Mouse (Mus musculus) megakaryocyte progenitor cell, adult 5-6 weeks (primary cell): Measurements from ENCODE around the gene 1110008P14Rik. TPM values are rescaled to one million over a fixed set of nuclear protein-coding genes. Genes with fewer than 3 reads are reported as not detected.

Experiments used
- ATAC-seq: replicated peaks from 2 replicates; pipeline ENCODE4 v1.8.0; 2016; ENCODE audit warnings: mild to moderate bottlenecking, moderate TSS enrichment, inconsistent platforms; ENCODE audit not compliant: poor library complexity
- total RNA-seq, 2 experiments: library from RNA; stranded (forward) in 1 of 2; stranded (reverse) in 1 of 2; fragments of 157-497, 149-512 nt in 1 of 2; fragments of 200-1000 nt in 1 of 2; gene quantifications; 2 replicates each; pipeline versions ENCODE4 v1.2.3 to v1.2.4; 2015 to 2017

Gene 1110008P14Rik
- total RNA-seq, 2 experiments from 2014 or later, result 15.4 to 18.1 TPM

- no peak for ATAC-seq
Observed at GRCm38 (mm10) chr2:32344056-32344455, 37.7 kb downstream of the 1110008P14Rik start.

- ATAC-seq, result no peak
Observed at GRCm38 (mm10) chr2:32343351-32343671, 38.4 kb downstream of the 1110008P14Rik start.

- ATAC-seq, result no peak
Observed at GRCm38 (mm10) chr2:32342539-32343350, 39.0 kb downstream of the 1110008P14Rik start.

- no peak for ATAC-seq
Observed at GRCm38 (mm10) chr2:32342039-32342438, 39.7 kb downstream of the 1110008P14Rik start.

- ATAC-seq, result no peak
Observed at GRCm38 (mm10) chr2:32341634-32341939, 40.2 kb downstream of the 1110008P14Rik start.

- ATAC-seq, result no peak
Observed at GRCm38 (mm10) chr2:32340836-32341633, 40.7 kb downstream of the 1110008P14Rik start.

- ATAC-seq, result 0 out of 2 replicates have a peak, but pooled peaks have one; percentile 31
Observed at GRCm38 (mm10) chr2:32339912-32340642, 41.7 kb downstream of the 1110008P14Rik start.

GRCm38 (mm10) chr2:32335888-32336287, 45.9 kb downstream of the 1110008P14Rik start:
- ATAC-seq, result no peak

- no peak for ATAC-seq
Observed at GRCm38 (mm10) chr2:32332159-32332558, 49.6 kb downstream of the 1110008P14Rik start.

GRCm38 (mm10) chr2:32329531-32329930, 52.2 kb downstream of the 1110008P14Rik start:
- no peak for ATAC-seq

GRCm38 (mm10) chr2:32328911-32329460, 52.8 kb downstream of the 1110008P14Rik start:
- ATAC-seq, result no peak

GRCm38 (mm10) chr2:32327200-32327599, 54.5 kb downstream of the 1110008P14Rik start:
- ATAC-seq, result no peak

Other genes with a start within 250 kb of the 1110008P14Rik start
- gene Prrc2b, start 230.9 kb downstream of the 1110008P14Rik start, total RNA-seq (2015), result 37.5 and 37.8 TPM in 2 replicates
- 16.6 and 18.2 TPM in 2 replicates for gene Prrc2b, start 230.9 kb downstream of the 1110008P14Rik start, total RNA-seq (2017)
- 18.5 and 18.8 TPM in 2 replicates for gene Pomt1, start 145.3 kb downstream of the 1110008P14Rik start, total RNA-seq (2015)
- 32.2 and 32.6 TPM in 2 replicates for gene Pomt1, start 145.3 kb downstream of the 1110008P14Rik start, total RNA-seq (2017)
- gene Uck1, start 121.8 kb downstream of the 1110008P14Rik start, total RNA-seq (2015), result 30.3 and 37.0 TPM in 2 replicates
- gene Uck1, start 121.8 kb downstream of the 1110008P14Rik start, total RNA-seq (2017), result 25.2 and 26.9 TPM in 2 replicates
- 14.2 and 17.3 TPM in 2 replicates for gene Golga2, start 94.6 kb downstream of the 1110008P14Rik start, total RNA-seq (2015)
- gene Golga2, start 94.6 kb downstream of the 1110008P14Rik start, total RNA-seq (2017), result 50.4 and 50.7 TPM in 2 replicates
- gene Swi5, start 93.9 kb downstream of the 1110008P14Rik start, total RNA-seq (2015), result 198 and 268 TPM in 2 replicates
- gene Swi5, start 93.9 kb downstream of the 1110008P14Rik start, total RNA-seq (2017), result 359 and 386 TPM in 2 replicates
- gene Ciz1, start 29.6 kb downstream of the 1110008P14Rik start, total RNA-seq (2015), result 59.9 and 69.0 TPM in 2 replicates
- gene Ciz1, start 29.6 kb downstream of the 1110008P14Rik start, total RNA-seq (2017), result 46.6 and 55.3 TPM in 2 replicates
- gene Dnm1, start 28.6 kb downstream of the 1110008P14Rik start, total RNA-seq (2015), result not detected in 2 replicates
- gene Dnm1, start 28.6 kb downstream of the 1110008P14Rik start, total RNA-seq (2017), result not detected in 2 replicates
- 437 and 498 TPM in 2 replicates for gene Lcn2, start 6.3 kb upstream of the 1110008P14Rik start, total RNA-seq (2015)
- gene Lcn2, start 6.3 kb upstream of the 1110008P14Rik start, total RNA-seq (2017), result 53.7 and 107 TPM in 2 replicates
- 6.3 and 12.1 TPM in 2 replicates for gene Ptges2, start 14.0 kb upstream of the 1110008P14Rik start, total RNA-seq (2015)
- 9.5 and 10.6 TPM in 2 replicates for gene Ptges2, start 14.0 kb upstream of the 1110008P14Rik start, total RNA-seq (2017)
- gene Naif1, start 68.5 kb upstream of the 1110008P14Rik start, total RNA-seq (2015), result 1.5 and 1.9 TPM in 2 replicates
- 3.5 TPM in 2 replicates for gene Naif1, start 68.5 kb upstream of the 1110008P14Rik start, total RNA-seq (2017)
- 5.2 and 6.4 TPM in 2 replicates for gene Slc25a25, start 69.5 kb upstream of the 1110008P14Rik start, total RNA-seq (2015)
- gene Slc25a25, start 69.5 kb upstream of the 1110008P14Rik start, total RNA-seq (2017), result 10.7 and 11.5 TPM in 2 replicates
- gene Fam102a, start 153.4 kb upstream of the 1110008P14Rik start, total RNA-seq (2015), result 1.9 and 2.9 TPM in 2 replicates
- 1.9 and 2.2 TPM in 2 replicates for gene Fam102a, start 153.4 kb upstream of the 1110008P14Rik start, total RNA-seq (2017)
- 76.6 and 87.2 TPM in 2 replicates for gene Dpm2, start 188.9 kb upstream of the 1110008P14Rik start, total RNA-seq (2015)
- gene Dpm2, start 188.9 kb upstream of the 1110008P14Rik start, total RNA-seq (2017), result 26.5 and 32.3 TPM in 2 replicates
- not detected in 2 replicates for gene Pip5kl1, start 192.9 kb upstream of the 1110008P14Rik start, total RNA-seq (2015)
- gene Pip5kl1, start 192.9 kb upstream of the 1110008P14Rik start, total RNA-seq (2017), result not detected in 2 replicates
- not detected in 2 replicates for gene 9430097D07Rik, start 193.7 kb upstream of the 1110008P14Rik start, total RNA-seq (2015)
- gene 9430097D07Rik, start 193.7 kb upstream of the 1110008P14Rik start, total RNA-seq (2017), result not detected in 2 replicates
- gene St6galnac4, start 205.2 kb upstream of the 1110008P14Rik start, total RNA-seq (2015), result 26.2 and 33.1 TPM in 2 replicates
- gene St6galnac4, start 205.2 kb upstream of the 1110008P14Rik start, total RNA-seq (2017), result 38.7 and 40.4 TPM in 2 replicates
- gene St6galnac6, start 217.8 kb upstream of the 1110008P14Rik start, total RNA-seq (2015), result 7.9 and 9.4 TPM in 2 replicates
- gene St6galnac6, start 217.8 kb upstream of the 1110008P14Rik start, total RNA-seq (2017), result 19.0 and 24.4 TPM in 2 replicates
- 0.12 and 1.8 TPM in 2 replicates for gene Ak1, start 239.8 kb upstream of the 1110008P14Rik start, total RNA-seq (2015)
- 0.12 and 0.14 TPM in 2 replicates for gene Ak1, start 239.8 kb upstream of the 1110008P14Rik start, total RNA-seq (2017)